Mouse (Mus musculus): ENCODE data around the gene Gm49711. TPM values are rescaled to one million over a fixed set of nuclear protein-coding genes. Genes with fewer than 3 reads are reported as not detected.
"Not testable (repeated sequence)": the region's sequence is repeated elsewhere in the genome, so short reads cannot be mapped to it uniquely, and the experiment has no call there.

Gm49711 gene
- total RNA-seq, 2 experiments from 2014 or later = not detected

GRCm38 (mm10) chr16:92061586-92061985 is 3.5 kb downstream of the Gm49711 start:
- no peak for DNase-seq (ENCODE audit: low spot score in 2 of 2)

- DNase-seq (ENCODE audit: low spot score in 2 of 2) = no peak
Observed at GRCm38 (mm10) chr16:92062832-92063231, 4.7 kb downstream of the Gm49711 start.

- DNase-seq (ENCODE audit: low spot score in 2 of 2) = no peak
Observed at GRCm38 (mm10) chr16:92064801-92065200, 6.7 kb downstream of the Gm49711 start.

- DNase-seq (ENCODE audit: low spot score in 2 of 2) = no peak
Observed at GRCm38 (mm10) chr16:92070338-92070737, 12.2 kb downstream of the Gm49711 start.

- no peak for DNase-seq (ENCODE audit: low spot score in 2 of 2)
Observed at GRCm38 (mm10) chr16:92076797-92077196, 18.7 kb downstream of the Gm49711 start.

GRCm38 (mm10) chr16:92083771-92084453 is 25.8 kb downstream of the Gm49711 start:
- DNase-seq (ENCODE audit: low spot score in 2 of 2) = no peak

GRCm38 (mm10) chr16:92089225-92089624 is 31.1 kb downstream of the Gm49711 start:
- no peak for DNase-seq (ENCODE audit: low spot score in 2 of 2)

GRCm38 (mm10) chr16:92091876-92092275 is 33.8 kb downstream of the Gm49711 start:
- no peak for DNase-seq (ENCODE audit: low spot score in 2 of 2)

- no peak for DNase-seq (ENCODE audit: low spot score in 2 of 2)
Observed at GRCm38 (mm10) chr16:92098351-92099051, 40.4 kb downstream of the Gm49711 start.

GRCm38 (mm10) chr16:92099598-92099997 is 41.5 kb downstream of the Gm49711 start:
- no peak for DNase-seq (ENCODE audit: low spot score in 2 of 2)

GRCm38 (mm10) chr16:92100111-92100510 is 42.0 kb downstream of the Gm49711 start:
- peak in 1 of 2 experiments; percentile 39 for DNase-seq (ENCODE audit: low spot score in 2 of 2)

- DNase-seq (ENCODE audit: low spot score in 2 of 2) = no peak
Observed at GRCm38 (mm10) chr16:92102115-92102514, 44.0 kb downstream of the Gm49711 start.

- not testable (repeated sequence) for DNase-seq (ENCODE audit: low spot score in 2 of 2)
Observed at GRCm38 (mm10) chr16:92102931-92103330, 44.8 kb downstream of the Gm49711 start.

GRCm38 (mm10) chr16:92103572-92104331 is 45.6 kb downstream of the Gm49711 start:
- DNase-seq (ENCODE audit: low spot score in 2 of 2) = no peak

GRCm38 (mm10) chr16:92104332-92104590 is 46.1 kb downstream of the Gm49711 start:
- no peak for DNase-seq (ENCODE audit: low spot score in 2 of 2)

GRCm38 (mm10) chr16:92104951-92105350 is 46.8 kb downstream of the Gm49711 start:
- no peak for DNase-seq (ENCODE audit: low spot score in 2 of 2)

- no peak for DNase-seq (ENCODE audit: low spot score in 2 of 2)
Observed at GRCm38 (mm10) chr16:92105631-92106030, 47.5 kb downstream of the Gm49711 start.

GRCm38 (mm10) chr16:92107346-92107745 is 49.2 kb downstream of the Gm49711 start:
- DNase-seq (ENCODE audit: low spot score in 2 of 2) = no peak

- DNase-seq (ENCODE audit: low spot score in 2 of 2) = no peak
Observed at GRCm38 (mm10) chr16:92114706-92115241, 56.7 kb downstream of the Gm49711 start.

- peak; percentile 61 to 70 for DNase-seq (ENCODE audit: low spot score in 2 of 2)
Observed at GRCm38 (mm10) chr16:92115611-92116421, 57.7 kb downstream of the Gm49711 start.

Data from left cerebral cortex, adult 18-20 months (tissue).